Mouse (Mus musculus): ENCODE measurements at regions not wholly inside any gene's neighbourhood (a gene's known extent, or its start where the extent isn't known, plus 50 kb on each side); places are given as distances from the start of the nearest gene placed in this dataset.

- TF ChIP-seq CTCF (IDR thresholded peaks at IDR 0.05; ENCODE audit: low read depth, low read length), result no peak
- TF ChIP-seq POLR2A (IDR thresholded peaks at IDR 0.05; ENCODE audit: insufficient read depth, low read length), result no peak
These were observed 141.4 kb downstream of the Dmrt2 start for GRCm38 (mm10) chr19:25813651-25814050.

All from ES-Bruce4 (cell line).